Mouse (Mus musculus) midbrain, embryonic 16.5 days (tissue): ENCODE measurements around the gene Gm13691. TPM values are rescaled to one million over a fixed set of nuclear protein-coding genes. Genes with fewer than 3 reads are reported as not detected.
"Not testable (repeated sequence)": the region's sequence is repeated elsewhere in the genome, so short reads cannot be mapped to it uniquely, and the experiment has no call there.

ENCODE experiments used
- ATAC-seq: fragments of 200-750 bp; cut with Nextera tagmentation; 2 replicates; pipeline ENCODE4 v1.8.0; 2017; ENCODE audit warnings: moderate TSS enrichment
- H3K27ac ChIP-seq: fragments of 300-500 bp; sonication (generic); 2 replicates; pipeline ENCODE4 v1.5.1; 2014; ENCODE audit warnings: mild to moderate bottlenecking, low read length, mixed read lengths
- H3K27me3 ChIP-seq: fragments of 300-500 bp; sonication (generic); 2 replicates; pipeline ENCODE4 v1.6.1; 2014; ENCODE audit warnings: low read depth, low read length, mixed read lengths; ENCODE audit not compliant: control insufficient read depth, insufficient read depth
- H3K36me3 ChIP-seq: fragments of 300-500 bp; sonication (generic); 2 replicates; pipeline ENCODE4 v1.6.1; 2014; ENCODE audit warnings: mild to moderate bottlenecking, low read length, moderate library complexity, mixed read lengths; ENCODE audit not compliant: control insufficient read depth, insufficient read depth
- H3K4me1 ChIP-seq: fragments of 300-500 bp; sonication (generic); 2 replicates; pipeline ENCODE4 v1.6.1; 2014; ENCODE audit warnings: mild to moderate bottlenecking, low read length, mixed read lengths; ENCODE audit not compliant: control insufficient read depth, insufficient read depth
- H3K4me2 ChIP-seq: fragments of 300-500 bp; sonication (generic); 2 replicates; pipeline ENCODE4 v1.6.1; 2014; ENCODE audit warnings: mild to moderate bottlenecking, low read length, mixed read lengths
- H3K4me3 ChIP-seq: fragments of 300-500 bp; sonication (generic); 2 replicates; pipeline ENCODE4 v1.5.1; 2014; ENCODE audit warnings: low read depth, mild to moderate bottlenecking, low read length, moderate library complexity, mixed read lengths
- H3K9ac ChIP-seq: fragments of 300-500 bp; sonication (generic); 2 replicates; pipeline ENCODE4 v1.6.1; 2014; ENCODE audit warnings: low read depth, low read length, mixed read lengths
- H3K9me3 ChIP-seq: fragments of 300-500 bp; sonication (generic); replicated peaks from 2 replicates; pipeline ENCODE4 v1.6.1; 2014; ENCODE audit warnings: mild to moderate bottlenecking, low read length, mixed read lengths; ENCODE audit not compliant: control insufficient read depth, poor library complexity, severe bottlenecking
- WGBS: fragments of 180-500 bp; shearing (Covaris S2); extraction: QIAGEN DNeasy Blood & Tissue Kit; methylation state at CpG from one replicate; pipeline ENCODE4 v1.1.7; 2014; 5-methylcytosine and 5-hydroxymethylcytosine counted together
- polyA plus RNA-seq: library from polyadenylated mRNA; unstranded; fragments of >200 nt; fragmentation: Nextera tagmentation; extraction: Ambion mirVana; gene quantifications from 2 replicates; pipeline ENCODE4 v1.2.1, GENCODE M21; 2015

Gene Gm13691
- polyA plus RNA-seq, 1 experiment from 2014 or later = not detected

- not testable (repeated sequence) for H3K4me2 ChIP-seq, H3K9me3 ChIP-seq
- WGBS = no CpG with 5 or more reads among the region's 6 CpGs
Measured at GRCm38 (mm10) chr2:83984443-83984842, 5.9 kb upstream of the Gm13691 start, which contains the start of gene Gm13697. TSS of gene Gm13697 (plus strand) at chr2:83984743.

DNA sequence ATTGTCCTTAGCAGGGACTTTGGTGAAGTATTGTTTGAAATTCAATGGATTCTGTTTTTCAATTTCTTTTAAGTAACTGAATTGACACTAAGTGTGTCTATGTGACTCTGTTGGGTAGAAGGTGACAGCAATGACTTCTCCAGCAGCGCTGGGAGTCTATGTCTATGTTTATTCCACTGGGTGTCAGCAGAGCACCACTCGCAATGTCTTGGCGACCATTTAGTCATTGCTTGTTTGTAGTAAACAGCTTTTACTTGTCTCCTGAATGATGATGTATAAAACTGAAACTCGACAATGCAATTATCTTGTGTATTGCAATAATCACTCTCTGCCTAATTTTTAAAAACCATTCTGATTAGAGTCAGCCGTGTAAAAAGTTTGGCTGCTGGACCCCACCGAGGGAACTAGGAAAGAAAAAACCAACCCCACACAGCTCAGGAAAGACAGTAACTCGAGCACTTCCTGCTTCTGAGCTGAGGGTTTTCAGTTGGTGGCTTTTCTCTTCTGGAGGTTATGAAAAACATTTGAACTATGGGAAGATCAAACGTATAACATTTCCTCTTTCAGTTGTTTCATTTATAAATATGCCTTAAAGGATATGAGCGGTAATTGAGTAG, 3.4 kb downstream of the Gm13691 start:
- WGBS = 70% methylated on average over 7 of the region's 9 CpGs
- not testable (repeated sequence) for ATAC-seq, H3K27ac ChIP-seq, H3K9ac ChIP-seq, H3K9me3 ChIP-seq, H3K36me3 ChIP-seq, H3K4me3 ChIP-seq, H3K4me2 ChIP-seq, H3K4me1 ChIP-seq, H3K27me3 ChIP-seq

More at GRCm38 (mm10) chr2:83984443-83984842, 5.9 kb upstream of the Gm13691 start, which contains the start of gene Gm13697:
- H3K36me3 ChIP-seq, H3K27me3 ChIP-seq, H3K27ac ChIP-seq, H3K4me3 ChIP-seq, H3K4me1 ChIP-seq, H3K9ac ChIP-seq, ATAC-seq: not testable (repeated sequence)

DNA sequence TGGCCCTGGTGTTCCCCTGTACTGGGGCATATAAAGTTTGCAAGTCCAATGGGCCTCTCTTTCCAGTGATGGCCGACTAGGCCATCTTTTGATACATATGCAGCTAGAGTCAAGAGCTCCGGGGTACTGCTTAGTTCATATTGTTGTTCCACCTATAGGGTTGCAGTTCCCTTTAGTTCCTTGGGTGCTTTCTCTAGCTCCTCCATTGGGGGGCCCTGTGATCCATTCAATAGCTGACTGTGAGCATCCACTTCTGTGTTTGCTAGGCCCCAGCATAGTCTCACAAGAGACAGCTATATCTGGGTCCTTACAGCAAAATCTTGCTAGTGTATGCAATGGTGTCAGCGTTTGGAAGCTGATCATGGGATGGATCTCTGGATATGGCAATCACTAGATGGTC, 4.2 kb downstream of the Gm13691 start:
- H3K4me3 ChIP-seq, H3K9ac ChIP-seq, H3K4me2 ChIP-seq, H3K9me3 ChIP-seq, H3K36me3 ChIP-seq, H3K27me3 ChIP-seq, ATAC-seq, H3K4me1 ChIP-seq, H3K27ac ChIP-seq: not testable (repeated sequence)
- no CpG with 5 or more reads among the region's 3 CpGs for WGBS

- Histone ChIP-seq H3K27ac (no peak overlapping the region), H3K9ac (no peak overlapping the region), H3K4me1 (no peaks in the 10 kb centered on the region), H3K27me3 (no peaks in the 10 kb centered on the region), H3K36me3 (no peaks in the 10 kb centered on the region), H3K4me3 (no peak overlapping the region), H3K4me2 (no peak overlapping the region), H3K9me3 (no peaks in the 10 kb centered on the region)
- WGBS = 73% methylated on average over 1 of the region's 1 CpGs
- ATAC-seq = no peak
Measured at GRCm38 (mm10) chr2:84008913-84009312, 18.6 kb downstream of the Gm13691 start.

- no peak overlapping the region for H3K9ac ChIP-seq
- H3K4me3 ChIP-seq = no peak overlapping the region
- no peak overlapping the region for H3K27ac ChIP-seq
- 94% methylated on average over 3 of the region's 3 CpGs for WGBS
- H3K4me2 ChIP-seq = no peak overlapping the region
- H3K27me3 ChIP-seq = no peaks in the 10 kb centered on the region
- H3K4me1 ChIP-seq = no peaks in the 10 kb centered on the region
- H3K36me3 ChIP-seq = no peaks in the 10 kb centered on the region
- H3K9me3 ChIP-seq = no peaks in the 10 kb centered on the region
- ATAC-seq = no peak
Measured at GRCm38 (mm10) chr2:84009818-84010217, 19.5 kb downstream of the Gm13691 start.

GRCm38 (mm10) chr2:84014572-84014971, 24.2 kb downstream of the Gm13691 start:
- H3K4me3 ChIP-seq = no peak overlapping the region
- WGBS = 76% methylated on average over 6 of the region's 6 CpGs
- H3K27me3 ChIP-seq = no peaks in the 10 kb centered on the region
- H3K9me3 ChIP-seq = no peaks in the 10 kb centered on the region
- no peaks in the 10 kb centered on the region for H3K4me1 ChIP-seq
- no peak overlapping the region for H3K4me2 ChIP-seq
- H3K9ac ChIP-seq = no peak overlapping the region
- no peak for ATAC-seq
- no peak overlapping the region for H3K27ac ChIP-seq
- no peaks in the 10 kb centered on the region for H3K36me3 ChIP-seq

DNA sequence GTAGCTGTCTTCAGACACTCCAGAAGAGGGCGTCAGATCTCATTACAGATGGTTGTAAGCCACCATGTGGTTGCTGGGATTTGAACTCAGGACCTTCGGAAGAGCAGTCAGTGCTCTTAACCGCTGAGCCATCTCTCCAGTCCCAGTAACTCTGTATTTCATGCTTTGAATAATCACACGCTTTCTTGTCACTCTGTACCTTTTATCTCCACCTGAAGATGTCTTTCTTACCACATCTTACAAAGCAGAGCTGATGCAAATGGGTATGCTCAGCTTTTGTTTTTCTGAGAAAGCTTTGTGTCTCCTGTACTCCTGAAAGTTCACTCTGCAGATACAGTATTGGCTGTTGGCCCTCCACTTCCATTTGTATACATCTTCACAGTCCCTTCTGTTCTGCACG, 25.9 kb downstream of the Gm13691 start:
- not testable (repeated sequence) for H3K4me2 ChIP-seq, H3K27ac ChIP-seq, H3K27me3 ChIP-seq, H3K9me3 ChIP-seq, H3K4me3 ChIP-seq, H3K9ac ChIP-seq, H3K36me3 ChIP-seq, ATAC-seq, H3K4me1 ChIP-seq
- WGBS = 84% methylated on average over 4 of the region's 5 CpGs

GRCm38 (mm10) chr2:84018330-84018729, 28.0 kb downstream of the Gm13691 start:
- no peak overlapping the region for H3K27ac ChIP-seq
- H3K36me3 ChIP-seq = no peaks in the 10 kb centered on the region
- H3K4me2 ChIP-seq = no peak overlapping the region
- WGBS = 77% methylated on average over 3 of the region's 3 CpGs
- no peak overlapping the region for H3K4me3 ChIP-seq
- no peak overlapping the region for H3K9ac ChIP-seq
- H3K4me1 ChIP-seq = no peaks in the 10 kb centered on the region
- ATAC-seq = no peak
- no peaks in the 10 kb centered on the region for H3K27me3 ChIP-seq
- no peaks in the 10 kb centered on the region for H3K9me3 ChIP-seq

DNA sequence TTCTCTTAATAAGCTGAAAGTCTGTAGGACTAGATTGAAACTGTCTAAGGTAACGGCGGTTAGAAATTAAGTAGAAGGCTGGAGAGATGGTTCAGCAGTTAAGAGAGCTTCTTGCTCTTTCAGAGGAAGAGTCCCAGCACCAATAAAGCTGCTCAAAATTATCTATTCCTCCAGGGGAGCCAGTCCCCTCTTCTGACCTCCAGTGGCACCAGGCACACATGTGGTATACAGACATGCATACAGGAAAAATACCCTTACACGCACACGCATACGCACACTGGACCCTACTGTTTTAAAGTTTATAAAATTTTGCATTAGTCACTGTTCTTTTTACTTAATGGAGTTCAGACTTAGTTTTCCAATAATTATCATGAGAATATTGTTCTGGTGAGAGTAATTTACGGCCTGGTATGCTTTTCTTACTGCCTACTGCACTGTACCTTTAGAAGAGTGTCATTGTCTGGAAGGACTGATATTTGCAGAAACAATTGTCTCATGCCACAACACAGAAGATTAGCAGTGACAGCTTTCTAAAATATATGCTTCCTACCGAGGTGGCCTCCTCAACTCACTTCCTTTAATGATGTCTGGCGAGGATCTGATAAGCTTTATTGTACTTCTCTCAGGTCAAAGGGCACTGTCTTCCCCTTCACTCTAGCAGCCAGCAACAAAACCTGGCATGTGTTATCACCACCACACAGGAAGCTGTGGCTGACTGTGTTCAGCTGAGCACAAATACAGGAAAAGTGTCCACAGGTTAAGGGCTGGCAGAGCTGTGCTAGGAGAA, 29.4 kb downstream of the Gm13691 start:
- no peaks in the 10 kb centered on the region for H3K36me3 ChIP-seq
- 76% methylated on average over 8 of the region's 8 CpGs for WGBS
- no peak overlapping the region for H3K9ac ChIP-seq
- no peak for ATAC-seq
- H3K9me3 ChIP-seq = no peaks in the 10 kb centered on the region
- H3K4me2 ChIP-seq = no peak overlapping the region
- no peak overlapping the region for H3K27ac ChIP-seq
- no peaks in the 10 kb centered on the region for H3K27me3 ChIP-seq
- no peak overlapping the region for H3K4me3 ChIP-seq
- H3K4me1 ChIP-seq = no peaks in the 10 kb centered on the region
